Mouse (Mus musculus) liver, adult 2 months (tissue): ENCODE data around the gene Gm9945.

Experiments
- CTCF ChIP-seq: fragments of 200-500 bp; IDR thresholded peaks from 2 replicates; pipeline ENCODE4 v1.5.1; 2011; ENCODE audit warnings: low read depth, low read length, control low read depth
- POLR2A ChIP-seq: fragments of 200-500 bp; IDR thresholded peaks from 2 replicates; pipeline ENCODE4 v1.6.1; 2011; ENCODE audit warnings: low read length, control low read depth; ENCODE audit not compliant: insufficient read depth; ENCODE audit errors: extremely low read depth

- TF ChIP-seq CTCF (no peak), POLR2A (no peak)
Observed at GRCm38 (mm10) chr11:53525461-53525860, 45.5 kb downstream of the Gm9945 start.
